Mouse (Mus musculus): ENCODE measurements around the gene Sytl1.

Gene Sytl1

GRCm38 (mm10) chr4:133262882-133263281 is at the start of gene Sytl1:
Sytl1 (minus strand) TSS chr4:133263113.
- DNase-seq (ENCODE audit: low spot score) = no peak

- peak; percentile 70 for DNase-seq (ENCODE audit: low spot score)
Observed at GRCm38 (mm10) chr4:133309948-133310347, 47.0 kb upstream of the Sytl1 start.

DNA sequence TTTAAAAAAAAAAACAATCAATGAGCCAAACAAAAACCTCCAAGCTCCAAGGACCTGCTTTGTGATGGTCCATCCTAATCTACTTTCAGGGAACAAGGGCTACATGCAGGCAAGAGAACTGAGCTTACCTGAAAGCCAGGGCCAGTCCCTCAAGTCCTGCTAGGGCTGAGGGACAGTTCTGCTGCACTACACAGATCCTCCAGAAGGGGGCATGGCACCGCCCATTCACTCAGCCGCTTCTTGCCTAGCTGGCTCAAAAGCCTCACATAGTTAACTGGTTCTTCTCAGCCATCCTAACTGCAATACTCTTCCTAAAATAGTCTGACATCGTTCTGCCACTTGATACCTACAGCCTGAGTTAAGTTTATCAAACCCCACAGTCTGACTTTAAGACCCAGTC is 44.4 kb upstream of the Sytl1 start:
- DNase-seq (ENCODE audit: low spot score) = no peak

DNA sequence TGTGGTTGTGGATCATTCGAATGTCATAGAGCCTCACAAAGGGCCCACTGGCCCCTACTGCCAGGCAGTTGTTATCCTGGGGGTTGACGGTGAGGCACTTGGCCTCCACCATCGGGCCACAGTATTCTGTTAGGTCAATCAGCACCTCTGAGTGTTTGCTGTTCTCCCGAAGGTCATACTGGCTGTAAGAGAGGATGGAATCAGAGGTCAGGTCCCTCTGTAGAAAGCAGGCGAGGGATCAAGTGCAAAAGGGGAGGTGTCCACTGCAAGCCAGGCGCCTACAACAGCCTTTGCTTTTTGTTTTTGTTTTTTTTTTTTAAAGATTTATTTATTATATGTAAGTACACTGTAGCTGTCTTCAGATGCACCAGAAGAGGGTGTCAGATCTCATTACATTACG is 42.9 kb upstream of the Sytl1 start:
- no peak for DNase-seq (ENCODE audit: low spot score)

- no peak for DNase-seq (ENCODE audit: low spot score)
Observed at GRCm38 (mm10) chr4:133304770-133305169, 41.9 kb upstream of the Sytl1 start.

GRCm38 (mm10) chr4:133302668-133303067 is 39.8 kb upstream of the Sytl1 start:
- DNase-seq (ENCODE audit: low spot score) = no peak

DNA sequence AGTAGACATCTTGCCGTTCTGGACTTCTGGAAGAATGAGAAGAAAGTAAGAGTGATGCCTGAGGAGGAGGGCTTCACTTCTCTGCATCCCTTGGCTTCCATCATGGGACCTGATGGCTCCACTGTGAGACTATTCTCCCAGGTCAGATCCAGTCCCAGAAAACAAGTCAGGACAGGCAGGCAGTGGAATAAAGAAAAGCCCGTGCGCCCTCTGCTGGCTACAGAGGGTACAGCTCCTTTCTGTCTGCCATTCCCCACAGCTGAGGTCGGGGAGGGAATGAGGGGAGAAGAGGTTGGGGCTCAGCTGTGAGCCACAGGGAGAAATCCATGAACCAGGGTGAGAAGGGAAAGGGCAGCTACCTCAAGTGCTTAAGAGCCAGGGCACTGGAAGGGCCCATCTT is 38.9 kb upstream of the Sytl1 start:
- DNase-seq (ENCODE audit: low spot score) = no peak

DNA sequence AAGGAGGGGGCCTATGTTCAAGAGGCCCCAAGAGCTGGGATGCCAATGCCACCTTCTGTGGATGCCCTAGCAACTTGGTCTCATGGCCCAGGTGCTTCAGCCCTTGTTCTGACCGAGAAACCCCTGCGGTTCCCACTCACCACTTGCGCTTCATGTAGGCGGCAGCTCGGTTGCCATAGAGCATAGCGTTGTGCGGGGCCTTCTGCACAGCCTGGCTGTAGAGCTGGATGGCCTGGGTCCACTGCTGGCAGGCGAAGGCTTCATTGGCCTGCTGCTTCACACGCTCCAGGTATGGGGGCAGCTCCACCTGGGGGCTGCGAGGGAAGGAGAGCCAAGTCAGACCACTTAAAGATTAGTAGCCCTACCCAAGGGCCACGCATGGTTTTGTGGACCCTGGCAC is 37.5 kb upstream of the Sytl1 start:
- DNase-seq (ENCODE audit: low spot score) = no peak

DNA sequence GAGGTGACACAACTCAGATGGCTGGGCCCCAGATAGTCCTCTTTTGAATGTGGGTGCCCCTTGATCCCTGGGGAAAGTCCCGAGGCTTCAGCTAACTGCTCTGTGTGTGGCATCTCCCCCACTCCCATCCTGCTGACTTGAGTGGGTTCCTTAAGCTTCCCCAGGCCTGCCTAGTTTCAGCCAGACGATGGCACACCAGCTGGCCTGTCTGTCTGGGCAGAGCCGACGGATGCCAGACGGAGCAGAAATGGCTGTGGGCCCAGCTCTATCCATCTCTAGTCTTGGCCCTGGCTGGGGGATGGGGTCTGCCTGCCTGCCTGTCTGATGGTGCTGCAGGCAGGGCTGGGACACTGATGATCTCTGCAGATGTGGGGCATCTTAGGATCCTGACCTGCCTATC is 36.8 kb upstream of the Sytl1 start:
- peak; percentile 57 for DNase-seq (ENCODE audit: low spot score)

DNA sequence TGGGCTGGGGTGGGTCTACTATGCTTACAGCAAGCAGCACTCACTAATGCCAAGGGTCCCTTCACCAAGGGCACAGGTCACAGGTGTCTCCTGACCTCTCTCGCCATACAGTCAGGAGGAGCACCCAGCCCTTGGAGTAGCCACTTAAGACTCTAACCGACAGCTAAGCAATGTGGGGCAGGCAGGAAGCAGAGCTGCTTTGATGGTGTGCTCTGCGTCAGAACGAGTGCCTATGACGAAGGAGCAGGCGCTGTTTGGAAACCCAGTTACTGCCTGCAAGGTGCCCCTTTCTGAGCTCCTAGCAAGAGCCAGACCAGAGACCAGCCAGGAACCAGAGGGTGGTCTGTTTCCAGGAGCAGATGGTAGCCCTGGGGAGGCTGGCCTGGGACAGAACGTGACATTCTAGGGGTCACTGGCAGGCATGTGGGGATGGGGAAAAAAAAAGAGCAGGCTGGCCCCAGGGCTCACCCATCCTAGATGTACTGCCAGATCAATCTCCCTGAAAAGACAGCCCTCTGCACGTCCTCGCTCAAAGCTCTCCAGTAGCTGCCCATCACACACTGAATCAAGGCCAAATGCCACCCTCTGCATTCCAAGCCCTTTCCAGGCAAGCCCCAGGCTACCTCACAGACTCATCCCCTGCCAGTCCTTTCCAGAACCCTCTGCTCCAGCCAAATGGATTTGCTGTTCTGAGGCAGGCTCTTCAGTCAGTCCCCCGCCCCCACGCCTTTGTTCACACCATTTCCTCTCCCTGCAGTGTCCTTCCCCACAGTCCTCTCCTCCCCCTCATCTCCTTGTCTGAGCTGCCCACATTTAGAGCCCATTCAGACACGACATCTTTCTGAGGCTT is 35.8 kb upstream of the Sytl1 start:
- DNase-seq (ENCODE audit: low spot score) = peak; percentile 73

DNA sequence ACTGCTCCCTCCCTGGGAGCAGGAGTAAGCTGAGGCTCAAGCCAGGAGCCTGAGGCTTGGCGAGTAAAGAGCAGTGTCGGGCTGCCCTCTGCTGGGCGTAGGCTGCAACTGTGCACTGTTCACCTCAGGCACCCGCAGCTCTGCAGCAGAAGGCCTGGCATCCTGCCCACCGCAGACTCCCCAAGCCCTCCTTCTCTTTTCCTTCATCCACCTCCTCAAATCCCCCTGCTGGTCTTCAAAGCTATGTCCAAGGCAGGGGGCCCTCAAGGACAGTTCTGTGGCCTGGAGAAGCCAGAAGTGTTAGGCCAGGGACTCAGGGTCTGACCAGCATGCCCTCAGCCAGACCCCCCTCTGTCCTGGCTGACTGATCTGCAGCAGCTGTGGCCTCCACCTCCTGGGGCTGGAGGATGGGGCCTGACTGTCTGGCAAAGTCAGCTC is 34.9 kb upstream of the Sytl1 start:
- peak; percentile 77 for DNase-seq (ENCODE audit: low spot score)

DNA sequence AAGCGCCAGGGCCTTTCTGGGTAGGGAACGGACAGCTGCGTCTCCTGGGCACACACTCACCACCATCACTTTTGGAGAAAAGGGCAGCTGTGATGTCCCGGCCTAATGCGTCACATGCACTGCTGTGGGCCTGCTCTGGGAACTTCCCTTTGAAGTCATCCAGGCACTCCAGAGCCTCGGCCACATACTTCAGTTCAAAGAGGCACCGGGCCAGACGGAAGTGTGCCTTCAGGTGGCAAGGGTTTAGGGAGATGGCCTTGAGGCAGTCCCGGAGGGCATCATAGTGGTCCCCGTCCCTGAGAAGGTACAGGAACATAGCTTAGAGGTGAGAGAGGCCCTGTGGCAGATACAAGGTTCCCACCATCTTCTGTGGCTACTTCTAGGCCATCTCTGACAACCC is 34.4 kb upstream of the Sytl1 start:
- no peak for DNase-seq (ENCODE audit: low spot score)

- no peak for DNase-seq (ENCODE audit: low spot score)
Observed at GRCm38 (mm10) chr4:133294084-133294483, 31.2 kb upstream of the Sytl1 start.

- DNase-seq (ENCODE audit: low spot score) = no peak
Observed at GRCm38 (mm10) chr4:133292901-133293843, 30.3 kb upstream of the Sytl1 start.

DNA sequence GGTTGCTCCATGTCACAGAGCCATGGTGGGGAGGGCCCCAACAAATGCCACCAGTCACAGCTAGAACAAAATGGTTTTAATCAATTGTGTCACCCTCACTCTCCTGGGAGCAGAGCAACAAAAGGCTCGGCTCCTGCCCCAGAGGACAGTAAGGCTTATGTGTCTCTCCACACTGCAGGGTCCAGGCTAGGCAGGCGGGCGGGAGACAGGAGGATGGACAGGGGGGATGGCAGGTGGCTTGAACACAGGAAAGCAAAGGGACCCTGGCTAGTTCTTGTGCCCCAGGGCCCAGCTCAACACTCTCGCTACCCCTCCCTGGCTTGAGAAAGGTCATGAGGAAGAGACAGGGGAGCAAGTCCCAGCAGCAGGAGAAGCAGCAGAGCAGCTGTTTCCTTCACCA is 29.5 kb upstream of the Sytl1 start:
- DNase-seq (ENCODE audit: low spot score) = no peak

- no peak for DNase-seq (ENCODE audit: low spot score)
Observed at GRCm38 (mm10) chr4:133291255-133291654, 28.3 kb upstream of the Sytl1 start.

- no peak for DNase-seq (ENCODE audit: low spot score)
Observed at GRCm38 (mm10) chr4:133286476-133287077, 23.7 kb upstream of the Sytl1 start.

DNA sequence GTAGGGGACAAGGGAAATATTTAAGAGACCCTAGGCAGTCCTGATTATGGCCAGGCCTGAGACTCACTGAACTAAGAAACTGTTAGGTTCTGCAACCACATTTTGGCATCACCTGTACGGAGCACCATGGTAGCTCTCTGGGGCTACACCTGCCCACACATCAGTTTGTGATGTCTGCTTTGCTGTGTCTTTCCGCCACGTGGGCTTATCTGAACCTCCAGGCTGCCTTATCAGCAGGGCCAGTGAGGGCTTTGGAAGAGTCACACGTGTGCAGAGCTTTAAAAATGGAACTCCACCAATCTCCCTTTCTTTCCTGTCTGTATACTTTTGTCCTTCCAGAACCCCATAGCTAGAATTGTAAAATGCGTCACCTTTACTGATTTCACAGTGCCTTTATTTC is 23.0 kb upstream of the Sytl1 start:
- no peak for DNase-seq (ENCODE audit: low spot score)

DNA sequence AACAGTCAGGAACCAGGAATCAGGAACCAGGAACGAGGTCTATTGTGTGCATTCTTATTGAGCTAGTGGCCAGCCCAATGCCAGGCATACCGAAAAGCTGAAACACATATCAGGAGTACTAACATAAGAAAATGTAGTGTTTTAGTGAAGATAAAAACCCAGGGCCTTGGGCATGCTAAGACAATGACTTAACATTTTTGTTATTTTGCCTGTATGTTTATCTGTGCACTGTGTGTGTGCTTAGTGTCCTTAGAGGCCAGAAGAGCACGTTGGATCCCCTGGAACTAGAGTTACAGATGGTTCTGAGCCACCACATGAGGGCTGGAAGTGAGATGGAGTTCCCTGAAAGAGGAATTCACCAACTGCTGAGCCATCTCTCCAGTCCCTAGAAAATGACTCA is 22.4 kb upstream of the Sytl1 start:
- DNase-seq (ENCODE audit: low spot score) = no peak

- DNase-seq (ENCODE audit: low spot score) = no peak
Observed at GRCm38 (mm10) chr4:133282656-133283055, 19.7 kb upstream of the Sytl1 start.

DNA sequence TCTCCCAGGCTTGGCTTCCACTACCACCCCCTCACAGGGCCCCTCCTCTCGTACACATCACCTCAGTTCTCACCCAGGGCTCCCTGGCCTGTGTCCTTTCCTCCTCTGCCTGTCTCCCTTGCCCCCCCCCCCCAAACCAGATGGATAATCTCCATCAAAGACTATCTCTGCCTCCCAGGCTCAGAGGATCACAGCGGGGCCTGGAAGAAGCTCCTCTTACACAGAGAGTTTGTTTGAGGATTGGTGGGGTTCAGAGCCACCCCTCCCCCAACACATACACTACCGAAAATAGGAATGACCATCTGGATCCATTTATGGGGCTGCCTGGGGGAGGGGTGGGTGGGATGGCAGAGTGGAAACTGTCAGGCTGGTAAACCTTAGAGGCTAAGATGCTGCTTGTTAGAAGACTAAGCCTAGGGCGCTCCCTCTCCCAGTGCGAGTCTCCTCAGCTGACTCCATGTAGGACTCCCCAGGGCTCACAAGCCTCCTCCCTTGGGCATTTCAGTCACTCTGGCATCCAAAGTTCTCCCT is 19.1 kb upstream of the Sytl1 start:
- DNase-seq (ENCODE audit: low spot score) = no peak

DNA sequence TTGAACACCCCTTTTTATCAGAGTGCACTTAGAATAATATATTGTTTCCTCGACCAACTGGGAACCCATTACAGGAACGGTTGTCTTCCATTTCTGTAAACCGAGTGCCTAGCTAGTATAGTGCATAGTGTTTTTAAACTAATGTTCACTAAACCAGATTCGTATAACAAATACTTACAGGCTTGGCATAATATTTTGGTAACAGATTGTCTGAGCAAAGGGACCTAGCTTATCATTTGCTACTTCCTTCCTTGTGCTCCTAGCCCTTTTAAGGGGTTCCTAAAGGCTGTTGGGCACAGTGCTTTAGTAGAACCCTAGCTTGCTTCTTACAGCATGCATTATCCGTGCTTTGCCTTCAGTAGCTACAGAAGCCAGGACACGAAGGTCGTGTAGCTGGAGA is 18.6 kb upstream of the Sytl1 start:
- no peak for DNase-seq (ENCODE audit: low spot score)

All from left cerebral cortex, adult 11 months (tissue).